Mouse (Mus musculus) heart, postnatal 4 days (tissue): ENCODE results near the gene Myo15. TPM values are rescaled to one million over a fixed set of nuclear protein-coding genes. Genes with fewer than 3 reads are reported as not detected.
"Not testable (repeated sequence)": the region's sequence is repeated elsewhere in the genome, so short reads cannot be mapped to it uniquely, and the experiment has no call there.

ENCODE experiments used
- DNase-seq: peaks from one replicate; pipeline ENCODE4 v3.0.0; 2021
- total RNA-seq, 2 experiments: library from RNA; stranded (reverse); gene quantifications; 2 replicates each; pipeline ENCODE4 v1.2.3; 2021

Myo15 gene
- total RNA-seq, 2 experiments from 2014 or later: 0.14 TPM; not detected in 1

- DNase-seq: no peak
Measured at GRCm38 (mm10) chr11:60508950-60509349, 39.8 kb downstream of the Myo15 start.

GRCm38 (mm10) chr11:60509500-60509899, 40.4 kb downstream of the Myo15 start:
- DNase-seq: no peak

- no peak for DNase-seq
Measured at GRCm38 (mm10) chr11:60511893-60512292, 42.8 kb downstream of the Myo15 start.

- no peak for DNase-seq
Measured at GRCm38 (mm10) chr11:60512520-60512919, 43.4 kb downstream of the Myo15 start.

GRCm38 (mm10) chr11:60514941-60515340, 45.8 kb downstream of the Myo15 start:
- DNase-seq: no peak

- no peak for DNase-seq
Measured at GRCm38 (mm10) chr11:60518305-60518704, 49.2 kb downstream of the Myo15 start.

GRCm38 (mm10) chr11:60522027-60522426, 52.9 kb downstream of the Myo15 start:
- DNase-seq: no peak

GRCm38 (mm10) chr11:60522661-60523365, 53.7 kb downstream of the Myo15 start:
- DNase-seq: no peak

GRCm38 (mm10) chr11:60526461-60526860, 57.3 kb downstream of the Myo15 start:
- no peak for DNase-seq

- DNase-seq: no peak
Measured at GRCm38 (mm10) chr11:60535676-60536075, 66.5 kb downstream of the Myo15 start.

- peak; percentile 21 for DNase-seq
Measured at GRCm38 (mm10) chr11:60536180-60536858, 67.2 kb downstream of the Myo15 start, which contains the start of gene Alkbh5. Alkbh5 (plus strand) TSS chr11:60536381.

GRCm38 (mm10) chr11:60536859-60537467, 67.8 kb downstream of the Myo15 start:
- DNase-seq: peak; percentile 94

- DNase-seq: peak; percentile 96
Measured at GRCm38 (mm10) chr11:60537468-60538347, 68.6 kb downstream of the Myo15 start.

- peak; percentile 44 for DNase-seq
Measured at GRCm38 (mm10) chr11:60538371-60539281, 69.5 kb downstream of the Myo15 start.

GRCm38 (mm10) chr11:60539540-60539939, 70.4 kb downstream of the Myo15 start:
- no peak for DNase-seq

- peak; percentile 33 for DNase-seq
Measured at GRCm38 (mm10) chr11:60540002-60540610, 71.0 kb downstream of the Myo15 start.

- DNase-seq: no peak
Measured at GRCm38 (mm10) chr11:60540761-60541160, 71.6 kb downstream of the Myo15 start.

- DNase-seq: no peak
Measured at GRCm38 (mm10) chr11:60541831-60542230, 72.7 kb downstream of the Myo15 start.

- not testable (repeated sequence) for DNase-seq
Measured at GRCm38 (mm10) chr11:60543211-60543610, 74.1 kb downstream of the Myo15 start.

- no peak for DNase-seq
Measured at GRCm38 (mm10) chr11:60545433-60545832, 76.3 kb downstream of the Myo15 start.

GRCm38 (mm10) chr11:60548112-60548511, 79.0 kb downstream of the Myo15 start:
- DNase-seq: no peak
